Mouse (Mus musculus) lung, postnatal 0 days (tissue): ENCODE results near the gene Gphb5.

Source experiments
- CTCF ChIP-seq: IDR thresholded peaks from 2 replicates; pipeline ENCODE4 v1.5.1; 2016; ENCODE audit warnings: antibody characterized with exemption, mild to moderate bottlenecking
- EP300 ChIP-seq: IDR thresholded peaks from 2 replicates; pipeline ENCODE4 v1.6.1; 2016; ENCODE audit warnings: antibody characterized with exemption, mild to moderate bottlenecking, control low read depth

DNA sequence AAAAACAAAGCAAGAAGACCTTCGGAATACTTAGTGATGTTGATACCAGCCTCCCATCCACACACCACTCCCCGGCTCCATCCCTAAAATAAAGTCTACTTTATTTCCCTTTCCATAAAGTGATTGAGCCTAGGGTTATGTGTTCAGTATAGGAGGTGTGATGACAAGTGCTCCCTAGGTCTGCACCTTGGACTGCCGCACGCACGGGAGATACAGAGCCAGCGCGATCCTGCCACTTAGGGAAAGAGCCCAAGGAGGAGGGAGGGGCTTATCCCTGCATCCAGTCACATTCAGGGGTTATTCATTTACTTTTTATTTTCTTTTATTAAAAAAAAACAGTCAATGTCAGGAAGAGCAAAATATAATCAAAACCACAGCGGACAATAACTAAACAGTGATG lies 34.0 kb upstream of the Gphb5 start:
- TF ChIP-seq CTCF (no peak), EP300 (no peak)
